Mouse (Mus musculus) heart, embryonic 13.5 days (tissue): ENCODE results near the gene Nmnat2. TPM values are rescaled to one million over a fixed set of nuclear protein-coding genes. Genes with fewer than 3 reads are reported as not detected.

Experiments used
- ATAC-seq: fragments of 200-750 bp; cut with Nextera tagmentation; 2 replicates; pipeline ENCODE4 v1.8.0; 2017; ENCODE audit warnings: moderate TSS enrichment; ENCODE audit not compliant: insufficient number of reproducible peaks, low FRiP score, low TSS enrichment; ENCODE audit errors: extremely low read depth
- H3K27ac ChIP-seq: fragments of 300-500 bp; sonication (generic); replicated peaks from 2 replicates; pipeline ENCODE4 v1.5.1; 2015; ENCODE audit warnings: moderate library complexity, mild to moderate bottlenecking, inconsistent platforms
- H3K27me3 ChIP-seq: fragments of 300-500 bp; sonication (generic); replicated peaks from 2 replicates; pipeline ENCODE4 v1.6.1; 2015; ENCODE audit warnings: mild to moderate bottlenecking, inconsistent platforms
- H3K36me3 ChIP-seq: fragments of 300-500 bp; sonication (generic); 2 replicates; pipeline ENCODE4 v1.6.1; 2015; ENCODE audit warnings: mild to moderate bottlenecking, inconsistent platforms
- H3K4me1 ChIP-seq: fragments of 300-500 bp; sonication (generic); 2 replicates; pipeline ENCODE4 v1.6.1; 2015; ENCODE audit warnings: inconsistent platforms
- H3K4me2 ChIP-seq: fragments of 300-500 bp; sonication (generic); 2 replicates; pipeline ENCODE4 v1.6.1; 2015; ENCODE audit warnings: inconsistent platforms, mild to moderate bottlenecking, moderate library complexity
- H3K4me3 ChIP-seq: fragments of 300-500 bp; sonication (generic); 2 replicates; pipeline ENCODE4 v1.5.1; 2015; ENCODE audit warnings: moderate library complexity, mild to moderate bottlenecking, inconsistent platforms
- H3K9ac ChIP-seq: fragments of 300-500 bp; sonication (generic); 2 replicates; pipeline ENCODE4 v1.6.1; 2015; ENCODE audit warnings: inconsistent platforms, mild to moderate bottlenecking, moderate library complexity
- H3K9me3 ChIP-seq: fragments of 300-500 bp; sonication (generic); 2 replicates; pipeline ENCODE4 v1.6.1; 2016; ENCODE audit warnings: inconsistent platforms
- WGBS: fragments of 180-500 bp; shearing (Covaris S2); methylation state at CpG from one replicate; pipeline ENCODE4 v1.1.7; 2015; ENCODE audit warnings: mixed read lengths; 5-methylcytosine and 5-hydroxymethylcytosine counted together
- polyA plus RNA-seq: library from polyadenylated mRNA; unstranded; fragments of >200 nt; fragmentation: Nextera tagmentation; extraction: Ambion mirVana; gene quantifications from 2 replicates; pipeline ENCODE4 v1.2.1, GENCODE M21; 2015

Gene Nmnat2
- polyA plus RNA-seq, 1 experiment from 2014 or later, result 0.75 TPM

GRCm38 (mm10) chr1:153023018-153023417 is 68.2 kb downstream of the Nmnat2 start:
- Histone ChIP-seq H3K4me2 (no peak overlapping the region), H3K27me3 (no peaks in the 10 kb centered on the region), H3K27ac (no peak overlapping the region), H3K4me1 (peaks cover 17% of the 10 kb centered on the region), H3K36me3 (no peaks in the 10 kb centered on the region), H3K9me3 (no peaks in the 10 kb centered on the region), H3K9ac (no peak overlapping the region), H3K4me3 (no peak overlapping the region)
- WGBS, result 80% methylated on average over 4 of the region's 4 CpGs
- no peak for ATAC-seq

- Histone ChIP-seq H3K27ac (no peak overlapping the region), H3K27me3 (no peaks in the 10 kb centered on the region), H3K36me3 (no peaks in the 10 kb centered on the region), H3K4me2 (no peak overlapping the region), H3K9me3 (no peaks in the 10 kb centered on the region), H3K4me3 (no peak overlapping the region), H3K9ac (no peak overlapping the region), H3K4me1 (peaks cover 17% of the 10 kb centered on the region)
- WGBS, result 75% methylated on average over 2 of the region's 2 CpGs
- no peak for ATAC-seq
Observed at GRCm38 (mm10) chr1:153023875-153024274, 69.1 kb downstream of the Nmnat2 start.

DNA sequence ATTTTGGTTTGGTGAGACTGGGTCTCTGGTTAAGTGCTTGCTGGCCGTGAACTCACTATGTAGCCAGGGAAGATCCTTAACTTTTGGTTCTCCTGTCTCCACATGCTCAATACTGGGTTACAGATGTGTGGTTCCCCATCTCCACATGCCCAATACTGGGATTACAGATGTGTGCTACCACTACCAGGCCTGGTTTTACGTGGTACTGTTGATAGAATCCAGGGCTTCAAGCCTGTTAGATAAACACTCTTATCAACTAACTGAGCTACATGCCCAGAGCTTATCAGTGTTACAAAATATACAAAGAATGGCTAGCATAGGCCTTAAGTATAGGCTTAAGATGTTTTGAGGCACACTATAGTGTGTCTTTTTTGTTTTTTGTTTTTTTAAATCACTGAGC is 69.7 kb downstream of the Nmnat2 start:
- Histone ChIP-seq H3K4me3 (no peak overlapping the region), H3K27ac (no peak overlapping the region), H3K9me3 (peaks cover 3% of the 10 kb centered on the region; the same call in 1 of the 2 replicates), H3K27me3 (no peaks in the 10 kb centered on the region), H3K4me2 (no peak overlapping the region), H3K9ac (no peak overlapping the region), H3K4me1 (peaks cover 17% of the 10 kb centered on the region), H3K36me3 (no peaks in the 10 kb centered on the region)
- ATAC-seq, result no peak
- 16% methylated on average over 2 of the region's 2 CpGs for WGBS

DNA sequence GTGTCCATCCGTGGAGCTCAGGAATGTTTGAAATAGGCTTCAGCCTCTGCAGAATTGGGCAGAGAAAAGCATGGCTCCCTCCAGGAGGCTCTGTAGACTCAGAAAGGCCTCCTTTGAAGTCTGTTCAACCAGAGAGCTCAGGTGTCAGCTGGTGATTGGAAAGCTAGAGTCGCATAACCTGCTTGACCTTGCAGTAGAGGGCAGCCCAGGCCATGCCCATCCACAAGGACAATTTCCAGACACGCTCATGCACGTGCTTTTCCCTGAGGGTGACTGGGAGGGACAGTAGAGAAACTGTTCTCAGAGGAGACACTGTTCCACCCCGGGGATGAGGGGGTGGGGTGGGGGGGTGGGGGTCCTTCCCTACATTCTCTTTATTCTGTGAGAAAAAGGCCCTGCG is 76.6 kb downstream of the Nmnat2 start:
- ATAC-seq, result no peak
- whole genome bisulfite sequencing, result 49% methylated on average over 6 of the region's 6 CpGs
- peaks cover 3% of the 10 kb centered on the region; the same call in 1 of the 2 replicates for H3K9me3 ChIP-seq
- H3K4me1 ChIP-seq, result peaks cover 29% of the 10 kb centered on the region
- H3K4me3 ChIP-seq, result no peak overlapping the region
- H3K27ac ChIP-seq, result no peak overlapping the region
- H3K27me3 ChIP-seq, result no peaks in the 10 kb centered on the region
- no peak overlapping the region for H3K9ac ChIP-seq
- no peaks in the 10 kb centered on the region for H3K36me3 ChIP-seq
- H3K4me2 ChIP-seq, result no peak overlapping the region

- Histone ChIP-seq H3K36me3 (no peaks in the 10 kb centered on the region), H3K9me3 (peaks cover 3% of the 10 kb centered on the region; the same call in 1 of the 2 replicates), H3K4me2 (no peak overlapping the region), H3K4me3 (no peak overlapping the region), H3K9ac (no peak overlapping the region), H3K27me3 (no peaks in the 10 kb centered on the region), H3K27ac (no peak overlapping the region), H3K4me1 (peaks cover 29% of the 10 kb centered on the region)
- WGBS, result 75% methylated on average over 12 of the region's 12 CpGs
- ATAC-seq, result no peak
Observed at GRCm38 (mm10) chr1:153031954-153032353, 77.2 kb downstream of the Nmnat2 start.

DNA sequence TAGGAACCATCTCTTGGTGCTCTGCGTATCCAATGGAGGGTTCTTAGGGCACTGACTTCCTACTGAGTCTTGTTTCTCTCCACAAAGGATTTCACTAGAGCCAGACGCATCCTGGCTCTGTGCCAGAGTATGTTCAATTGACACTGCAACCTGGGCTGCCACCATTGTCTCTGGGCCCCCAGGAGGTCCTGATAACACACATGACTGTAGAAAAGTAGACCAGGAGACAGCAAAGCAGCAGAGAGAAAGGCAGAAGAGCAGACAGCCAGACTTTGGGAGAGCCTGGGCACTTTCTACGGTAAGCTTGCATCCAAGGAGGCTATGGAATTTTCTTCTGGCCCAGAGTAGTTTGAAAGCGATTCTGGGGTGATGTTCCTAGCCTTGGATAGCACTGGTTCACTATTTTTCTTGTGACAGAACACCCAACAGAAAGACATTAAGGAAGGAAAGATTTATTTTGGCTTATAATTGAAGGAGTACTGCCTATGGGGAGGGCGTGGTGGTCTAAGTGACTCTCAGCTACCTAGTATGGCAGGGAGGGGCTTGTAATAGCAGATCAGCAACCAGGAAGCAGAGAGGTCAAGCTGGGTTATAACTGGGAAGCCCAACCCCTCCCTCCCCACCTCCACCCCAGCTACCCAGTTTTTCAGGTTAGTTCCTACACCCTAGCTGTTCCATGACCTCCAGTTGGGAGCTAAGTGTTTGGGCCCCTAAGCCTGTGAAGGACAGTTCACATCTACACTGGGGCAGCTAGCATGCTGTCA is 78.5 kb downstream of the Nmnat2 start:
- H3K4me3 ChIP-seq, result no peak overlapping the region
- 53% methylated on average over 5 of the region's 5 CpGs for WGBS
- no peaks in the 10 kb centered on the region for H3K36me3 ChIP-seq
- peaks cover 4% of the 10 kb centered on the region; the same call in 1 of the 2 replicates for H3K9me3 ChIP-seq
- no peaks in the 10 kb centered on the region for H3K27me3 ChIP-seq
- H3K27ac ChIP-seq, result no peak overlapping the region
- no peak for ATAC-seq
- H3K4me1 ChIP-seq, result peaks cover 29% of the 10 kb centered on the region
- H3K9ac ChIP-seq, result no peak overlapping the region
- no peak overlapping the region for H3K4me2 ChIP-seq

DNA sequence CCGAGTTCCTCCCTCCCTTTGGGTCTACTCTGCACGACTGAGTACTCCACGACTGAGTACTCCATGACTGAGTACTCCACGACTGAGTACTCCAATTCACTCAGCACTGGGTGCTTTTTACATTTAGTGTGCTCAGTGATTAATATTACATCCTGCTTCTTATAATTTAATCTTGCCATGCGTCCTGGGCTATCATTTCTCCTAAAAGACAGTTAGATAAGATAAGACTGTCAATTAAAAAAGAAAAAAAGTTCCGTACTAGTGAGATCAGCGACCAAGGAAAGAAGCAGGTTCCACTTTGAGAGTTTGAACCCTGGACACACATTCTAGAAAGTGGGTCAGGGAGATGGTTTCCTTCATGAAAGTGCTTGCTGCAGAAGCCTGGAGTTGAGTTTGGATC is 79.3 kb downstream of the Nmnat2 start:
- H3K4me1 ChIP-seq, result peaks cover 29% of the 10 kb centered on the region

GRCm38 (mm10) chr1:153035328-153035944 is 80.6 kb downstream of the Nmnat2 start:
- Histone ChIP-seq H3K4me3 (no peak overlapping the region), H3K4me1 (peaks cover 38% of the 10 kb centered on the region), H3K36me3 (no peaks in the 10 kb centered on the region), H3K4me2 (no peak overlapping the region), H3K27ac (no peak overlapping the region), H3K9ac (no peak overlapping the region), H3K27me3 (no peaks in the 10 kb centered on the region), H3K9me3 (peaks cover 5% of the 10 kb centered on the region; the same call in 1 of the 2 replicates)
- ATAC-seq, result no peak
- 35% methylated on average over 6 of the region's 6 CpGs for WGBS

More for the DNA sequence above, 79.3 kb downstream of the Nmnat2 start:
- no peak overlapping the region for H3K4me2 ChIP-seq
- no peak for ATAC-seq
- no peaks in the 10 kb centered on the region for H3K36me3 ChIP-seq
- H3K27me3 ChIP-seq, result no peaks in the 10 kb centered on the region
- peaks cover 8% of the 10 kb centered on the region; the same call in 1 of the 2 replicates for H3K9me3 ChIP-seq
- no peak overlapping the region for H3K27ac ChIP-seq
- H3K4me3 ChIP-seq, result no peak overlapping the region
- 40% methylated on average over 7 of the region's 7 CpGs for WGBS
- no peak overlapping the region for H3K9ac ChIP-seq

DNA sequence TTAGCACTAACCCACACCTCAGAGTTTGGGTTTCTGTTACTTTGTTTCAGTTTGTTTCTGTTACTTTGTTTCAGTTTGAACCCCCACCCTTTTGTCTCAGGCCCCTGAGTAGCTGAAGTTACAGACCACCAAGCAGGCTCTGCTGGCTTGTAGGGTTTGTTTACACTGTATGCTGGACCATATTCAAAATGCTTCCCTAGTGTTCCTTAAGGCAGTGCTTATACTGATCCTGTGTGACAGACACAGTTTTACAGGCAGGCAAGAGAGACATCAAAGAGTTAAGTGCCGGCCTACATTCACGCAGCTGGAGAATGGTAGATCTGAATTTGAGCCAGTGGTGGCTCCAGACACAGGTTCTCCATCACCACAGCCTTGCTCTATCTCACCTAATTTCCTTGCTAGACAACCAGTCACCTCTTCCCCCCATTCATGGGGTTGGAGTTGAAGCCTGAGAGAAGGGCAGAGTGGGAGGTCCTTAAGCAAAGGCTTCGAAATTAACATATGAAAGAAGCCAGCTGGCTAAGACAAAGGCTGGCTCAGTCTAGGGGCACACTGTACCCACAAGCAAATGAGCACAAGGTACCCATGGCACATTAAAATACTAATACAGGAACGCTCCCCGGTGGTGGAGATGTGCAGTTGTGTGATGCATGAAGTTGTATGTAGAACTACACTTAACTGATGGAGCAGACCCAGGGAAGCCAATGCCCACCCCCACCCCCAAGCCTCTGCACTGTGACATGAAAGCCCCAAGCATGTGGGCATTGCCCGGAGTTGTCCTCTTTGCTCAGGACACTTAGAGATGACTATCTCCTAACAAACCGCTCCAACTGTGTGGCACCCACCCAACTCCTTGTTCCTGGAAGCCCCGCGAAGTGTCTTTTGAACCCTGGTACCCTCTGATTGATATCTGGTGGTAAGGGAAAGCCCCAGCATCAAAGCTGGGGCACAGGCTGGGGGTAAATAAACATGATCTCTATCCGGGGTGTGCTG is 82.9 kb downstream of the Nmnat2 start:
- Histone ChIP-seq H3K4me3 (no peak overlapping the region), H3K9me3 (peaks cover 5% of the 10 kb centered on the region; the same call in 1 of the 2 replicates), H3K27ac (no peak overlapping the region), H3K27me3 (no peaks in the 10 kb centered on the region), H3K4me2 (no peak overlapping the region), H3K9ac (no peak overlapping the region), H3K36me3 (no peaks in the 10 kb centered on the region), H3K4me1 (peaks cover 35% of the 10 kb centered on the region)
- ATAC-seq, result no peak
- WGBS, result 72% methylated on average over 10 of the region's 10 CpGs

- 42% methylated on average over 3 of the region's 3 CpGs for WGBS
- Histone ChIP-seq H3K4me2 (no peak overlapping the region), H3K27ac (peak overlapping the region; percentile 39), H3K36me3 (no peaks in the 10 kb centered on the region), H3K27me3 (peaks cover 12% of the 10 kb centered on the region), H3K9ac (no peak overlapping the region), H3K4me3 (no peak overlapping the region), H3K4me1 (peaks cover 21% of the 10 kb centered on the region), H3K9me3 (peaks cover 5% of the 10 kb centered on the region; the same call in 1 of the 2 replicates)
- ATAC-seq, result no peak; the same call in 1 of the 2 replicates
Observed at GRCm38 (mm10) chr1:153040091-153040490, 85.3 kb downstream of the Nmnat2 start.

DNA sequence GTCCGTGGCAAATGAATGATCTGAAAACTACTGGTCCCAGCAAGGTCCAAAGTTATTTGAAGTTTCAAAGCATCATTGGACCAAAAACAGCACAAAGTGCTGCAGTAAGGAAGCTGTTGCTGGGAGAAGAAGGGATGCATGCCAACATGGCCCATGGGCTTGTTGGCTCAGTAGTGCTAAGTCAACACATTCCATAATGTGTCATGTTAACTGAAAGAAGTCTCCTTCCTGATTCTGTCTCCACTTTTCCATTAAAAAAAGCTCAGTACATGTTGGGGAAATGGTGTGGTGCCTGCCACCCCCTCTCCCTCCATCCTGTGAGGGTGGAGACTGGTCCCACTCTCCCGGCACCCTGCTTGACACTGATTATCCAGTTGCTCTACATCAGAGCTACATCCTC is 86.3 kb downstream of the Nmnat2 start:
- WGBS, result 64% methylated on average over 2 of the region's 2 CpGs
- Histone ChIP-seq H3K9me3 (peaks cover 5% of the 10 kb centered on the region; the same call in 1 of the 2 replicates), H3K27ac (no peak overlapping the region)

More for the DNA sequence above, 86.3 kb downstream of the Nmnat2 start:
- Histone ChIP-seq H3K4me2 (no peak overlapping the region), H3K4me1 (peaks cover 12% of the 10 kb centered on the region), H3K27me3 (peaks cover 18% of the 10 kb centered on the region), H3K9ac (no peak overlapping the region), H3K36me3 (no peaks in the 10 kb centered on the region), H3K4me3 (no peak overlapping the region)
- no peak for ATAC-seq
